ENCODE assay signal across 19 mouse cellular contexts in the genomic region with DNA sequence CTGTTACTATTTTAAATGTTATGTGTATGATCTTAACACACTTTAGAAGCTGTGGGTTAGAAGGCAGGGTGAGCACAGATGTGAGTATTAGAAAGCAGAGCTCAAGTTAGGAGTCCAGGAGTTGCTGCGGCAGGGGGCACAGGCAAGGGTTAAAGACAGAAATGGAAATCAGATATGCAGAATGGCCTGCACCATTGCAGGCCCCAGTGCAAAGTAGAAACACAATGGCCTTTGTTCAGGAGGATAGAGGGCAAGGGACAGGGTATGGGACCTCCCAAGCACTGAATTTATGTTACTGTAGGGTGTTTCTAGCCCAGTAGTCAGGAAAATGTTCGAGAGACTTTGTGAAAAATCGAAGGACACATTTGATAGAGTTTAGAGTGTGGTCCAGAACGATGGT.
DNase-seq lines count a peak whose midpoint lies in the region; ATAC-seq and TF ChIP-seq lines count a peak whose summit lies in the region.
"Had no signal": no experiment of that assay in that cellular context is flagged by ENCODE, and none has a peak within 500 bp of the region (broad histone marks: within the 10 kb centered on the region; RNA-seq: fewer than 3 reads in every experiment).

No protein-coding gene starts in this region.

- no peak overlapping the region for H3K4me3 ChIP-seq in hindbrain, embryonic 11.5 days (ENCODE audit: low read depth, low read length)
- H3K4me3 ChIP-seq in hindbrain, postnatal 0 days (ENCODE audit: low read length): no peak overlapping the region
- no peak overlapping the region for H3K4me3 ChIP-seq in neural tube, embryonic 11.5 days (ENCODE audit: low read depth, low read length)
- no peak overlapping the region for H3K4me3 ChIP-seq in neural tube, embryonic 15.5 days (replicated peaks)
- H3K4me3 ChIP-seq in embryonic facial prominence, embryonic 14.5 days (ENCODE audit: low read depth, low read length): no peak overlapping the region
- H3K4me3 ChIP-seq in left cerebral cortex, adult 2 months: no peak overlapping the region
- H3K4me3 ChIP-seq: embryonic facial prominence, embryonic 13.5 days; intestine, embryonic 15.5 days; lung, embryonic 15.5 days had no signal

- H3K4me2 ChIP-seq in hindbrain, embryonic 11.5 days (replicated peaks; ENCODE audit: low read depth, low read length): no peak overlapping the region
- H3K4me2 ChIP-seq in hindbrain, postnatal 0 days (ENCODE audit: low read depth, low read length): no peak overlapping the region
- H3K4me2 ChIP-seq in neural tube, embryonic 11.5 days (ENCODE audit: low read depth): no peak overlapping the region
- H3K4me2 ChIP-seq in neural tube, embryonic 15.5 days: no peak overlapping the region
- no peak overlapping the region for H3K4me2 ChIP-seq in embryonic facial prominence, embryonic 14.5 days (ENCODE audit: low read depth, low read length)
- H3K4me2 ChIP-seq: embryonic facial prominence, embryonic 13.5 days; intestine, embryonic 15.5 days; lung, embryonic 15.5 days had no signal

- H3K27me3 ChIP-seq in hindbrain, embryonic 11.5 days (ENCODE audit: control insufficient read depth, insufficient read depth, low read length): no peaks in the 10 kb centered on the region
- no peaks in the 10 kb centered on the region for H3K27me3 ChIP-seq in hindbrain, postnatal 0 days (ENCODE audit: insufficient read depth, low read length)
- H3K27me3 ChIP-seq in neural tube, embryonic 11.5 days (ENCODE audit: control insufficient read depth, insufficient read depth, low read length): no peaks in the 10 kb centered on the region
- H3K27me3 ChIP-seq in neural tube, embryonic 15.5 days (replicated peaks): no peaks in the 10 kb centered on the region
- H3K27me3 ChIP-seq in embryonic facial prominence, embryonic 14.5 days (replicated peaks; ENCODE audit: control insufficient read depth, insufficient read depth, low read length): no peaks in the 10 kb centered on the region
- H3K27me3 ChIP-seq: embryonic facial prominence, embryonic 13.5 days; intestine, embryonic 15.5 days; lung, embryonic 15.5 days had no signal

- ATAC-seq in hindbrain, embryonic 11.5 days (ENCODE audit: low FRiP score): peak; percentile 77
- no peak for ATAC-seq in hindbrain, postnatal 0 days
- ATAC-seq in neural tube, embryonic 11.5 days (ENCODE audit: insufficient read depth, low FRiP score, low TSS enrichment): peak; percentile 45
- ATAC-seq in neural tube, embryonic 15.5 days (ENCODE audit: low FRiP score): no peak
- peak; percentile 50; the same call in 1 of the 2 replicates for ATAC-seq in embryonic facial prominence, embryonic 14.5 days (ENCODE audit: low read depth)
- ATAC-seq: intestine, embryonic 15.5 days had no signal

- WGBS in hindbrain, embryonic 11.5 days: 26% methylated on average over 4 of the region's 4 CpGs
- WGBS in hindbrain, postnatal 0 days: 21% methylated on average over 4 of the region's 4 CpGs
- WGBS in neural tube, embryonic 11.5 days: 39% methylated on average over 4 of the region's 4 CpGs
- 14% methylated on average over 4 of the region's 4 CpGs for WGBS in neural tube, embryonic 15.5 days
- 45% methylated on average over 4 of the region's 4 CpGs for WGBS in embryonic facial prominence, embryonic 14.5 days

- no peak overlapping the region for H3K9ac ChIP-seq in hindbrain, embryonic 11.5 days (ENCODE audit: low read depth, low read length)
- H3K9ac ChIP-seq in hindbrain, postnatal 0 days (replicated peaks; ENCODE audit: low read length): no peak overlapping the region
- H3K9ac ChIP-seq in neural tube, embryonic 11.5 days (ENCODE audit: low read length): no peak overlapping the region
- H3K9ac ChIP-seq in neural tube, embryonic 15.5 days (replicated peaks): no peak overlapping the region
- H3K9ac ChIP-seq in embryonic facial prominence, embryonic 14.5 days (ENCODE audit: low read depth, low read length): no peak overlapping the region
- H3K9ac ChIP-seq: embryonic facial prominence, embryonic 13.5 days; intestine, embryonic 15.5 days; liver, embryonic 14.5 days; lung, embryonic 15.5 days had no signal

- no peaks in the 10 kb centered on the region for H3K36me3 ChIP-seq in hindbrain, embryonic 11.5 days (ENCODE audit: control insufficient read depth, insufficient read depth, low read length)
- H3K36me3 ChIP-seq in hindbrain, postnatal 0 days (ENCODE audit: insufficient read depth, low read length): no peaks in the 10 kb centered on the region
- H3K36me3 ChIP-seq in neural tube, embryonic 11.5 days (ENCODE audit: control insufficient read depth, insufficient read depth, low read length): no peaks in the 10 kb centered on the region
- H3K36me3 ChIP-seq in neural tube, embryonic 15.5 days: no peaks in the 10 kb centered on the region
- H3K36me3 ChIP-seq in embryonic facial prominence, embryonic 14.5 days (ENCODE audit: control insufficient read depth, insufficient read depth, low read length): no peaks in the 10 kb centered on the region
- H3K36me3 ChIP-seq: embryonic facial prominence, embryonic 13.5 days; intestine, embryonic 15.5 days; lung, embryonic 15.5 days had no signal

- no peak overlapping the region for H3K27ac ChIP-seq in hindbrain, embryonic 11.5 days (ENCODE audit: low read depth, low read length)
- H3K27ac ChIP-seq in hindbrain, postnatal 0 days: no peak overlapping the region
- no peak overlapping the region for H3K27ac ChIP-seq in neural tube, embryonic 11.5 days (ENCODE audit: low read depth, low read length)
- no peak overlapping the region for H3K27ac ChIP-seq in neural tube, embryonic 15.5 days (replicated peaks)
- no peak overlapping the region for H3K27ac ChIP-seq in embryonic facial prominence, embryonic 14.5 days (replicated peaks; ENCODE audit: low read depth, low read length)
- no peak overlapping the region for H3K27ac ChIP-seq in left cerebral cortex, adult 2 months
- H3K27ac ChIP-seq: embryonic facial prominence, embryonic 13.5 days; intestine, embryonic 15.5 days; kidney, postnatal 0 days; liver, embryonic 14.5 days; lung, embryonic 15.5 days; macrophage had no signal

- no peaks in the 10 kb centered on the region for H3K9me3 ChIP-seq in hindbrain, embryonic 11.5 days (ENCODE audit: control insufficient read depth, low read length)
- H3K9me3 ChIP-seq in hindbrain, postnatal 0 days (ENCODE audit: low read length): no peaks in the 10 kb centered on the region
- H3K9me3 ChIP-seq in neural tube, embryonic 11.5 days (ENCODE audit: control insufficient read depth, low read length): no peaks in the 10 kb centered on the region
- no peaks in the 10 kb centered on the region for H3K9me3 ChIP-seq in neural tube, embryonic 15.5 days (replicated peaks)
- H3K9me3 ChIP-seq in embryonic facial prominence, embryonic 14.5 days (ENCODE audit: control insufficient read depth, low read length): no peaks in the 10 kb centered on the region
- H3K9me3 ChIP-seq: embryonic facial prominence, embryonic 13.5 days; intestine, embryonic 15.5 days; lung, embryonic 15.5 days had no signal

- DNase-seq in hindbrain, embryonic 11.5 days (ENCODE audit: low spot score): peak; percentile 45
- DNase-seq in hindbrain, postnatal 0 days (ENCODE audit: low spot score): no peak
- DNase-seq in neural tube, embryonic 11.5 days (ENCODE audit: low spot score): peak; percentile 40
- DNase-seq in embryonic facial prominence, embryonic 14.5 days (ENCODE audit: low spot score): no peak
- DNase-seq in thymus, postnatal 10 days (ENCODE audit: low spot score in 2 of 2): no peak
- DNase-seq in left cerebral cortex, adult 2 months (ENCODE audit: extremely low spot score in 1 of 2, low spot score in 2 of 2): no peak
- DNase-seq: adrenal gland, postnatal 25 days; B cell, adult 2 months; cerebellum, adult 11 months; cerebellum, postnatal 25 days; gastrocnemius, postnatal 36 days; thymus, adult 2 months had no signal

- no peak for TF ChIP-seq CTCF in hindbrain, postnatal 0 days (IDR thresholded peaks at IDR 0.05; ENCODE audit: low read depth)
- TF ChIP-seq CTCF in left cerebral cortex, adult 2 months (IDR thresholded peaks at IDR 0.05): no peak

- 0 out of 2 replicates have a peak, but pooled peaks cover 2% of the 10 kb centered on the region for H3K4me1 ChIP-seq in hindbrain, embryonic 11.5 days (replicated peaks; ENCODE audit: control insufficient read depth, insufficient read depth, low read length)
- H3K4me1 ChIP-seq in hindbrain, postnatal 0 days (ENCODE audit: insufficient read depth, low read length): no peaks in the 10 kb centered on the region
- H3K4me1 ChIP-seq in neural tube, embryonic 11.5 days (ENCODE audit: control insufficient read depth, insufficient read depth, low read length): peaks cover 7% of the 10 kb centered on the region; the same call in 1 of the 2 replicates
- H3K4me1 ChIP-seq in neural tube, embryonic 15.5 days: peaks cover 11% of the 10 kb centered on the region; the same call in 1 of the 2 replicates
- H3K4me1 ChIP-seq in embryonic facial prominence, embryonic 14.5 days (ENCODE audit: control insufficient read depth, insufficient read depth, low read length): no peaks in the 10 kb centered on the region
- H3K4me1 ChIP-seq: embryonic facial prominence, embryonic 13.5 days; intestine, embryonic 15.5 days; lung, embryonic 15.5 days had no signal

- intact Hi-C loops in left cerebral cortex, adult 2 months (cut with DNase I): no loop called here

Comparison
In these comparisons a context has a peak if more than half of its experiments do, and no peak if none do; other contexts are left out.
1. ATAC-seq: peak in hindbrain, embryonic 11.5 days (single experiment), neural tube, embryonic 11.5 days (single experiment) and embryonic facial prominence, embryonic 14.5 days (single experiment); none in hindbrain, postnatal 0 days (single experiment) and neural tube, embryonic 15.5 days (single experiment).
2. DNase-seq: peak in hindbrain, embryonic 11.5 days (single experiment) and neural tube, embryonic 11.5 days (single experiment); none in hindbrain, postnatal 0 days (single experiment), embryonic facial prominence, embryonic 14.5 days (single experiment), thymus, postnatal 10 days (0 of 2) and left cerebral cortex, adult 2 months (0 of 2).